Mouse (Mus musculus) effector memory CD4-positive, alpha-beta T cell, adult 5 months (primary cell): ENCODE data around the gene Fmr1nb. TPM values are rescaled to one million over a fixed set of nuclear protein-coding genes. Genes with fewer than 3 reads are reported as not detected.

Source experiments
- polyA plus RNA-seq: library from polyadenylated mRNA; unstranded; fragments of 100-300 nt; shearing (Covaris generic); gene quantifications from one replicate; pipeline ENCODE4 v1.2.1, GENCODE M21; 2017

Fmr1nb gene
- not detected for polyA plus RNA-seq

GRCm38 (mm10) chrX:68761606-68762005 is at the start of gene Fmr1nb:
Gene Fmr1nb (plus strand): TSS chrX:68761839.

GRCm38 (mm10) chrX:68821059-68821458 is 59.4 kb downstream of the Fmr1nb start, which contains the start of gene Gm14698:
Gene Gm14698 (plus strand): TSS chrX:68821093.

Other genes with a start within 250 kb of the Fmr1nb start
- 76.4 TPM for gene Fmr1, start 83.3 kb upstream of the Fmr1nb start, polyA plus RNA-seq
- 0.74 TPM for gene Gm14698, start 59.3 kb downstream of the Fmr1nb start, polyA plus RNA-seq
- gene Gm6812, start 131.2 kb downstream of the Fmr1nb start, polyA plus RNA-seq, result not detected